Mouse (Mus musculus) cortical plate, adult 2 months (tissue): Measurements from ENCODE around the gene Pax5. TPM values are rescaled to one million over a fixed set of nuclear protein-coding genes. Genes with fewer than 3 reads are reported as not detected.

Experiments
- H3K27ac ChIP-seq: fragments of 200-500 bp; 2 replicates; pipeline ENCODE4 v1.5.1; 2012; ENCODE audit warnings: low read length, control low read depth, inconsistent platforms; ENCODE audit not compliant: insufficient read depth
- H3K4me1 ChIP-seq: fragments of 200-500 bp; 2 replicates; pipeline ENCODE4 v1.6.1; 2011; ENCODE audit warnings: low read length; ENCODE audit not compliant: control insufficient read depth, insufficient read depth
- H3K4me3 ChIP-seq: fragments of 200-500 bp; 2 replicates; pipeline ENCODE4 v1.5.1; 2011; ENCODE audit warnings: mild to moderate bottlenecking, low read length, control low read depth; ENCODE audit not compliant: insufficient read depth
- CTCF ChIP-seq: fragments of 200-500 bp; IDR thresholded peaks from 2 replicates; pipeline ENCODE4 v1.5.1; 2011; ENCODE audit warnings: mild to moderate bottlenecking, control low read depth, low read length; ENCODE audit not compliant: insufficient read depth; ENCODE audit errors: extremely low read depth
- POLR2A ChIP-seq: fragments of 200-500 bp; IDR thresholded peaks from 2 replicates; pipeline ENCODE4 v1.6.1; 2011; ENCODE audit warnings: mild to moderate bottlenecking, low read length, control low read depth; ENCODE audit not compliant: insufficient read depth; ENCODE audit errors: extremely low read depth
- polyA plus RNA-seq: library from polyadenylated mRNA; depleted of rRNA; stranded (reverse); fragments of >200 nt; gene quantifications from 2 replicates; pipeline ENCODE4 v1.2.3, GENCODE M21; 2012; rRNA removed

Pax5 gene
- polyA plus RNA-seq, 1 experiment, result 0.06 TPM

DNA sequence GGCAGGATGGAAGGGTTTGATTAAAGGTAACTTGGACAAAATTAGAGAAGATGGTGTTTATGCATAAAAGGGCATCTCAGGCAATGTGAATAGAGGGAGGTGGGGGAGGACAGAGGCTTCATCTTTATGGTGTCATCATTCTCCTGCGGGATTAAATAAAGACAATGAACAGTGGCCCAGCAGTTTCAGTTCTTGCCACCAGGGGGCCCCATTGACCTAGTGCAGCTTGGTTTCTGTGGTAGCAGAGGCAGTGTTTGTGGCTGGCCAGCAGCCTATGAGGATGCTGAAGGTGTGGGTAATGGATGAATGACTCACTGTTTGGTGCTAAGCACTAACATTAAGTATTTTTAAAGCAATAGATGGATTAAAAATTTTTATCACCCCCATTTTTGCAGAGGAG lies 230.5 kb downstream of the Pax5 start:
- H3K4me1 ChIP-seq, result no peaks in the 10 kb centered on the region
- H3K4me3 ChIP-seq, result no peak overlapping the region
- TF ChIP-seq CTCF, result no peak
- no peak for TF ChIP-seq POLR2A
- no peak overlapping the region for H3K27ac ChIP-seq

Other genes starting within 250 kb of the Pax5 start
- 67.0 and 70.1 TPM in 2 replicates for gene Zcchc7, start 45.4 kb upstream of the Pax5 start, polyA plus RNA-seq